Mouse (Mus musculus) frontal cortex, adult 2 months (tissue): ENCODE data around the gene Slc41a3. TPM values are rescaled to one million over a fixed set of nuclear protein-coding genes. Genes with fewer than 3 reads are reported as not detected.
"Not testable (repeated sequence)": the region's sequence is repeated elsewhere in the genome, so short reads cannot be mapped to it uniquely, and the experiment has no call there.

ENCODE experiments used
- DNase-seq, 2 experiments: peaks; one replicate each; pipeline ENCODE4 v3.0.0; 2022; ENCODE audit warnings: low spot score in 1 of 2; ENCODE audit errors: extremely low spot score in 1 of 2
- polyA plus RNA-seq: library from polyadenylated mRNA; depleted of rRNA; stranded (reverse); fragments of >200 nt; gene quantifications from 2 replicates; pipeline ENCODE4 v1.2.3, GENCODE M21; 2012

The Slc41a3 gene
- polyA plus RNA-seq, 1 experiment: 6.7 TPM

DNA sequence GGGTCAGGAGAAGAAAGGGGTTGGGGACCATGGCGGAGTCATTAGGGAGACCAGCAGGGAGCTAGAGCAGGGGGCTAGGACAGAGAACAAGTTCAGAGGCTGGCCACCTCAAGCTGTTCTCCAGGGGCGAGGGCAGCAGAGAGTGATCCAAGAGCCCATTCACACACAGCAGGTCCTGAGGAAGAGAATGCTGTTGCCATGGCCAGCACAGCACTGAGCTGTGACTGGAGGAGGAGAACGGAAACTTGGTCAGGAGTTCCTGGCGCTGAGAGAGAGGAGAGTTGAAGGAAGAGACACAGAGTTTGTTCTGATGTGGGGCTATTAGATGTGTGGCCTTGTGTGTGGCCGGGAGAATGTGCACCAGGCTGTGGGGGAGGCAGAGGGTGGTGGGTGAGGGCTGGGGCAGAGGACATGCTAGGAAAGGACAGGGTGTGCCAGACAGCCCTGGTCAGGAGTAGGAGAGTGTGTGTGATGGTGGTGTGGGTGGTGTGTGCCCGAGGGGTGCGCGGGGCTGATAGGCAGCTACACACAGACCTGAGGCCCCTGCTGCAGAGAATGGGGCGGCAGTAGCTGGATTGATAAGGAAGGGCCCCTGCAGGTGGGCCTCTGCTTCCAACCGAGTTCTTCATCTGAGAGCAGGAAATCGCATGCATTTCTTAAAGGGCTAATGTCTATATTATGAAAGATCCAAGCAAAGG lies 18.4 kb downstream of the Slc41a3 start:
- DNase-seq: no peak

DNA sequence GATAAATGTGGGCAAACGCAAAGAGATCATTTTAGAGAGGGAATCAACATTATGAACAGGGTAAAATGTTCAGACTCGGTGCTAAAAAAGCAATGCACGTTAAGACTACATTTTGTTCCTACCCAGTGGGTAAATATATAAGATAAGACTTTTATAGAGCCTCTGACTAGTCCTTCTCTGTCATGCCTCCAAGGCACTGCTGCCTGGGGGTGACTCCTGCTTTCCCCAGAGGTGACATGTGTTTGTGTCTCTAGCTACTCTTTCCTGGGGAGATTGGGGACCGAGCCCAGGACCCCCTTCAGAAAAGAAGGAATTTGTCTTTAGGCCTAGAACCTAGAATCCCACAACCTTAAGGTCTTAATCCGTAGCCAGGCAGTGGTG lies 18.9 kb downstream of the Slc41a3 start:
- no peak for DNase-seq

DNA sequence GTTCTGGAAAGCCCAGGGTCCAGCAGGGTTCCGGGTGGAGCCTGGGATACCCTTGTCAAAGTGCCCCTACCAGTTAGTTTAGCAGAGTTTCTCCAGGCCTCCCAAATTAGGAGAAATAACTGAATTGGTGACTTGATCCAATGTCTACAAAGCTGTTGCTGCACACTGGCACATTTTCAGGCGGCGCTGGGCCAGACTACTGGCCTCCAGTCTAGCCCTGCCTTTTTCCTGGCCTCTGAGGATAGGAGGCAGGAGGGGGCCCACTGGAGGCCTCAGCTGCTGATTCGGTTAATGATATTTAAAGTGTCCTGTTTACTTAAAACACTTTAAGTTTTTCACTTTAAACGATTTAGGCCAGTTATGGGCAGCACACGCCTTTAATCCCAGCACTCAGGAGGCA lies 19.7 kb downstream of the Slc41a3 start:
- peak in 1 of 2 experiments; percentile 21 for DNase-seq

DNA sequence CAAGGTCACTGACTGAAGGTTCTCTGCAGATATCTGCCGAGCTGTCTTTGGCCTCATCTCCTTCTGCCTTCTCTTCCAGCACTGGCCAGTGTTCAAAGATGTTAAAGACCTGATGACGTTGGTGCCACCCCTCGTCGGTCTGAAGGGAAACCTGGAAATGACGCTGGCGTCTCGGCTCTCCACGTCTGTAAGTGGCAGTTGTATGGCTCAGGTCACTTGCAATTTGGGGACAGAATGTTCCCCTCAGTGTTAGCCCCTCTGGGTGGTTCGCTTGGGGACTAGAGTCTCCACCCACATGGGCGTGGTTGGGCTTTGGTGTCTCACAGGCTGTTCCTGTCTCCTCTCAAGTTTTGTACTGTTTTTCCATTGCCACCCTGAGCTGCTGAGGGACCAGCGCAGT lies 20.2 kb downstream of the Slc41a3 start:
- DNase-seq: no peak

DNA sequence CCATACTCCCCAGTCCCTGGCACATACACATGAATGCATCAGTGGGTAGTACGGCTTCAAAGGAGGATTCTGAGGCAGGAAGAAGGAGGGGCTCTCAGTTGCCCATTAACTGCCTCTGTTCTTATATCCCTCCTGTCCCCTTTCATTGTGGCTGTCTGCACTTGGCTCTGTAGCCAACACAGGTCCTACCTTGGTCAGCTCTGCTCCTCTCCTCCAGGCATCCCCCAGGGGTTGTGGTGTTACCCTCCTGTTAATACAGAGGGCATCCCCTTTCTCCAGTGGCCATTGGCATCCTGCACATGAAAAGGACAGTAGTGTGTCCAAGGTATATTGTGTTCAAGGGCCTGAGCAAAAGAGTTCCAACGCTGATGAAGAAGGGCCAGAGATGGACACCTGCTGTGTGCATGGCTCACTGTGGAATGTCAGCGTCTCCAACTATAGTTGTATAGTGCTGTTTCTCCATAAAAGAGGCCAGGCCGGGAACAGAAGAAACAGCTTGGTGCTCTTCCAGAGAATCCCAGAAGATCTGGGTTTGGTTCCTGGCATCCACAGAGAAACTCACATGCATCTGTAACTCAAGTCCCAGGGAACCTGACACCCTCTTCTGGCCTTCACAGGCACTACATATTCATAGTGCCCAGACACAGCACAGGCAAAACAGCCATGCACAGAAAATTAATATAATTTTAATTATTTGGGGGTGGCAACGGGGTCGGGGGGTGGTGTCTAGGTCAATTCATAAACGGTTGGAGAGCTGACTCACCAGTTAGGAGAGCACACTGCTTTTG lies 20.9 kb downstream of the Slc41a3 start:
- DNase-seq: no peak

DNA sequence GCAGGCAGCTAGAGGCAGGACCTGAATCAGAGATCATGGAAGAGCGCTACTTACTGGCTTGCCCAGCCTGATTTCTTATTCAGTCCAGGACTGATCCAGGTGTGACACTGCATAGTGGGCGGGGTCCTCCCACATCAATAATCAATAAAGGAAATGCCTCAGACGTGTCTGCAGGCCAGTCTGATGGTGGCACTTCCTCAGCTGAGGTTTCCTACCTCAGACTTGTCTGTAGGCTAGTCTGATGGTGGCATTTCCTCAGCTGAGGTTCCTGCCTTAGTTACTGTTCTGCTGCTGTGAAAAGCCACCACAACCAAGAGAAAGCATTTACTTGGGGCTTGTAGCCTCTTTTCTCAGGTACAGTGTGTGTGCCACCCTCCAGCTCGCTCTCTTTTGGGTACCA lies 23.0 kb downstream of the Slc41a3 start:
- no peak for DNase-seq

DNA sequence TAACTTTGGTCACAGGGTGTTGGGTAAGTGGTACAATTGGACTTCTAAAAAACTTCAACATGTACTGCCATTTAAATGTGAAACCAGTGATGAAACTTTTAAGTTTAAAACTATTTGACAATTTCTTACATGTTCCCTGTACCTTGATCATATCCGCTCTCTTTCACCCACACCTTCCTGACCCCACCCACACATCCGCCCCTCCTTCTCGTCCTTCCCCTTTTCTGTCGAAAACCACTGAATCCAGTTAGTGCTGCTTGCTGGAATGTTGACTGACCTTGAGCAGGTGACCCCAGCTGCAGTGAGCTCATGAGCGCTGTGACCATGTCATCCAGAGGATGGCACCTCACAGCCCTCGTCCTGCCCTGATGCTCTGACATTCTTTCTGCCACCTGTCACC lies 25.0 kb downstream of the Slc41a3 start:
- no peak for DNase-seq

DNA sequence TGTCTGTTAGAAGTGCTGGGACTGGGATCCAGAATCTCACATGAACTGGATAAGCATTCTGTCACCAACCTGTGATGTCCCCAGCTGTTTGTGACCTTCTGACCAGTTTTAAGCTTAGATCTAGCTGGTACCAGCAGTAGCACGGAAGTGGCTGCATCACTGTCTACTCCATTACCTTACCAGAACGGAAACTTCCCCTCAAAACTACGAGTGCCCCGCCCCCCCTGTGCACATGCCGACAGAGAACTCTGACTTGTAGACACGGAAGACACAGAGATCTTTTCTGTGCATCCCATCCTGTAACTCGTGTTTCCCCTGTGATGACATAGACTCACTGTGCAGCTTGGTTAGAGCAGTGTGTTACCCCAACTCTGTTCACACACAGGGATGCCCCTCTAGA lies 25.9 kb downstream of the Slc41a3 start:
- DNase-seq: no peak

DNA sequence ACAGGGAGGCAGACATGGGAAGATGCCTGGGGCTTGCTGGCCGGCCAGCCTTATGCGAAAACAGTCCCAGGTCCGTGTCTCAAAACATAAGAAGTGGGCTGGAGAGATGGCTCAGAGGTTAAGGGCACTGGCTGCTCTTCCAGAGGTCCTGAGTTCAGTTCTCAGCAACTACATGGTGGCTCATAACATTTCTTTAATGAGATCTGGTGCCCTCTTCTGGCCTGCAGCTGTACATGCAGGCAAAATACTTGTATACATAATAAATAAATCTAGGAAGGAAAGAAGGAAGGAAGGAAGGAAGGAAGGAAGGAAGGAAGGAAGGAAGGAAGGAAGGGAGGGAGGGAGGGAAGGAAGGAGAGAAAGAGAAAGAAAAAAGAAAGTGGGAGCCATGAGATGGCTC lies 28.0 kb downstream of the Slc41a3 start:
- not testable (repeated sequence) for DNase-seq

DNA sequence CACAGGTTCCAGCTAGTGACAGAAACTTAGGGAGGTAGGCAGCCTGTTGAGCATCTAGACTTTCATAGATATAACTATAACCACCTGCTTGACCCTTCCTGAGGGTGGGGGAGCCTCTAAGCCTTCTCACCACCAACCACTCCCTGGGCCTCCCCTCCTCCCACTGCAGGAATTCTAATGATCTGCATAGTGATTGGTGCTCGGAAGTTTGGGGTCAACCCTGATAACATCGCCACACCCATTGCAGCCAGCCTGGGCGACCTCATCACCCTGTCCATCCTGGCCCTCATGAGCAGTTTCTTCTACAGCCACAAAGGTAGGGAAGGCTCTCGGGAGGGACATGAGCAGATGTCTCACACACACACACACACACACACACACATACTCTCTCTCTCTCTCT lies 30.6 kb downstream of the Slc41a3 start:
- no peak for DNase-seq

DNA sequence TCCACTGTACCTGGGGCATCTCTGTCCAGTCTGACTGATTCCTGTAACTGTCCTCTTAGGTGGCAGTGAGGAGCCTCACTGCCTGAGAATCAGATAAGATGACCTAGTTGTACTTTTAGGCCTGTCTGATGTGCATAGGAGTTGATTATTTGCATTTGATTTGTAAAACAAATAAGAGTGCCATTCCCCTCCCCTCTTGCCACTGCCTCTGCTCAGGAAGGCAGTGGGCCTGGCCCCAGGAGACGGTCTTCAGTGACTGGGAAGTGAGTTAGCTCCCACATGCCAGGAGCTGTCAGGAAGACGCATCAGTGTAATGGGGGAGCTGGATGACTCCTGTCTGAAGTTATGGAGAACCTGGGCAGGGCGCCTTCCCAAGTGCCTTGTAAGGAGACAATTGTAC lies 31.1 kb downstream of the Slc41a3 start:
- no peak for DNase-seq

DNA sequence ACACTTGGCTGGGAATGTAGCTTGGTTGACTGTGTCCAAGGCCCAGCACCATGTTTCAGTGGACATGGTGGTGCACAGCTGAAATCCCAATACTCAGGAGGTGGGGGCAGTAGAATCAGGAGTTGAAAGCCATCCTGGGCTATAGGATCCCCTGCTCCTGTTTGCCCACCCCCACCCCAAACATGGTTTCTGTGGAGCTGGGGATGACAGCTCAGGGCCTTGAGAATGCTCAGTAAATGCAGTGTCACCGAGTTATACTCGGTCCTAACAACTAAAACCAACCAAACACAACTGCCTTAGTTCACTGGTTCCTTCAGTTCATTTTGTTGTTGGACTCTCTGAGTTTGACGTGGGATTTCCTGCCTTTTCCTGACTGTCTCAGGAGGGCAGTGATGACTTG lies 38.5 kb downstream of the Slc41a3 start:
- DNase-seq: no peak

DNA sequence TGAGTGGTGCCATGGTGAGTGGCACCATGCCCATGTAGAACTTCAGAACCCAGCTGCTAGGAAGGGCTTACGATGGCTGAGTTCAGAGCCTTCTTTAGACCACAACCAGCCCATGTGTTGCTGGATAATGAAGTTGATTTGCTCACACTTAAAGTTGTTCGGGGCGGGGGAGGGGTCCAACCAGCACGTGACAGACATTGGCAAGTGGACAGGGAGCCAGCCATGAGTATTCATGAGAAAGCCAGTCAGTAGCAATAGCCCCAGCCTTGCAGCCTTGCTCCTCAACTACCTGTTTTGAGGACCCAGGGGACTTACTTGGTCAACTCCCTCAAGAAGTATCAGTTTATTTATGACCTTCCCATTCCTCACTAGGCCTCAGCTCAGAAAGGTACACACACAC lies 40.4 kb downstream of the Slc41a3 start:
- no peak for DNase-seq

DNA sequence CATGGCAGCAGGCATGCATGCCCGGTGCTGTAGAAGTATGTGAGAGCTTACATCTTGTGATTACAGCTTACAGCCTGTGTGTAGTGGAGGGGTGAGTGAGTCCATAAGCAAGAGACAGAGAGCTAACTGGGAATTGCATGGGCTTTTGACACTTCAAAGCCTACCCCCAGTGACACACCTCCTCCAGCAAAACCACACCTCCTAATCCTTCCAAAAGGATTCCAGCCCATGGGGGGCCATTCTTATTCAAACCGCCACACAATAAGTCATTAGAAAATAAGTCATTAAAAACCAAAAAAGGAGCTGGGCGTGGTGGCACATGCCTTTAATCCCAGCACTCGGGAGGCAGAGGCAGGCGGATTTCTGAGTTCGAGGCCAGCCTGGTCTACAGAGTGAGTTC lies 43.9 kb downstream of the Slc41a3 start:
- no peak for DNase-seq

DNA sequence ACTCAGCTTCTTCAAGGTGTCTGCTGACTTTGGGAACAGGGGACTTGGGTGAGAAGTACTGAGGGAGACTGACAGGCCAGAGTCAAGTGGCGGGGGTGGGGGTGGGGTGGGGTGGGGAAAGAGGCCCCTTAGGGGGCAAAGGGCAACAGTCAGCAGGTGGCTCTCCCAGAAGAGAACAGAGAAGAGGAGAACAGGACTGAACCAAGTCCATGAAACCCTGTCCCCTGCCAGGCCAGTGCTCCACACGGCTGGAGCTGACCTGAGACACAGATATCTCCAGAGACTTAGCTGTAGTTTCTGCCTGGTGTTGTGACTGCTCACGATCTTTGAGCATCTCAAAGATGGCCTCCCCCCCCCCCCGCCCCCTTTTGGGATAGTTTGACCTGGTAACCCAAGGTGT lies 44.8 kb downstream of the Slc41a3 start:
- DNase-seq: no peak

DNA sequence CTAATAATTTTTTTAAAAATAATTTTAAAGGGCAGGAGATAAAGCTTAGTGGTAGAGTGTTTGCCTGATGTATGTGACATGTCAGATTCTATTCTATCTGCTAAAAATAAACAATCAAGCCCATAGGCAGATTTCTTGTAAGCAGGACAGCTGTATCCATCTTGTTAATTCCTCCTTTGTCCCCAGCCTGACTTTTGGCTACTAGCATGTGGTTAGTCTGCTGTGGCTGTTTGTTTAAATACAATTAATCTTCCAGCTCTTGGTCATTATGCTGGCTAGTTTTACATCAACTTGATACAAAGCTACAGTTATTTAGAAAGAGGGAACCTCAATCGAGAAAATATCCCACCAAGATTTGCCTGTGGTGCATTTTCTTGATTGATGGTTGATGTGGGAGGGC lies 46.1 kb downstream of the Slc41a3 start:
- no peak for DNase-seq

DNA sequence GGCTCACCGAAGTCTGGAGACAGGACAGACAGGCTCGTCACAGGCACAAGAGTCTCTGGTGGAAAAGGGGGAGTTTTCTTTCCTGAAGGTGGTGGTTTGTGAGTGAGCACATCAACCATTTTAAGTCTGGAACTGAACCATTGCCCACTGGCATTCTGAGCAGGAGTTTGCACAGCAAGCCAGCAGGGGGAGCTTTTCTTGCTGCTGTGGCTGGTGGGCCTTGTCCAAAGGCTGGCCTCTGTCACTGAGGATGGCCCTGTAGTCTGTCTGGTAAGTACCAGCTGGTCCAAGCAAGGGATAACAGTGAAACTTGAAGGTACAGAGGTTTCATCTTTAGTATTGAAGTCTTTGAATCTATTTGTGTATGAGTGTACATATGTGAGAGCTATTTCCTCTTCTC lies 49.2 kb downstream of the Slc41a3 start:
- DNase-seq: peak in 1 of 2 experiments; percentile 56

DNA sequence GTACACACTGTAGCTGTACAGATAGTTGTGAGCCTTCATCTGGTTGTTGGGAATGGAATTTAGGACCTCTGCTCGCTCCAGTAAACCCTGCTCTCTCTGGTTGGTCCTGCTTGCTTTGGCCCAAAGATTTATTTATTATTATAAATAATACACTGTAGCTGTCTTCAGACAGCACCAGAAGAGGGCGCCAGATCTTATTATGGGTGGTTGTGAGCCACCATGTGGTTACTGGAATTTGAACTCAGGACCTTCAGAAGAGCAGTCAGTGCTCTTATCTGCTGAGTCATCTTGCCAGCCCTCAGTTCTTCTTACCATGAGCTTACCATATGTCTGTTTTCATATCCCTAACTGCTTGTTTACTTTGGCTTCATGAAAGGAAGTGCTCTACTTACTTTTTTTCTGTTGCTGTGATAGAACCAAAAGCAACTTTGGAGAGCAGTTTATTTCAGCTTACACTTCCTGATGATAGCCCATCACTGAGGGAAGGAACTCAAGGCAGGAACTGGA lies 51.9 kb downstream of the Slc41a3 start:
- peak in 1 of 2 experiments; percentile 33 for DNase-seq

DNA sequence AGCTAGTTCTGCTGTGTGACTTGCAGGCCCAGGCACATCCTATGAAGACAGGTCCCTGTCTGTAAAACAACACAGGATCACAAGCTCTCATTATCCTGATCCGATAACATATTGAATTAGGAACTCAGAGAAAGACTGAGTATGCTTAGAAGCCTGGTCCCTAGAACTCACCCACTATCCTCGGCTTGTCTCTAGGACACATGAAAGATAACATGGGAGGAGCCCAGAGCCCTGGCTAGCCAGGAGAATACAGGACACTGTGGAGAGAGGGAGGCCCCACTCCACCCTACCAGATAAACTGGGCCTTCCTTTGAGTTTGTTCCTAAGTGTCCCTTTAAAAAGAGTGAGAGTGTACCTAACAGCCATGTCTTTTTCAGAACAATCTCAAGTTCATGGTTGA lies 55.4 kb downstream of the Slc41a3 start:
- no peak for DNase-seq

DNA sequence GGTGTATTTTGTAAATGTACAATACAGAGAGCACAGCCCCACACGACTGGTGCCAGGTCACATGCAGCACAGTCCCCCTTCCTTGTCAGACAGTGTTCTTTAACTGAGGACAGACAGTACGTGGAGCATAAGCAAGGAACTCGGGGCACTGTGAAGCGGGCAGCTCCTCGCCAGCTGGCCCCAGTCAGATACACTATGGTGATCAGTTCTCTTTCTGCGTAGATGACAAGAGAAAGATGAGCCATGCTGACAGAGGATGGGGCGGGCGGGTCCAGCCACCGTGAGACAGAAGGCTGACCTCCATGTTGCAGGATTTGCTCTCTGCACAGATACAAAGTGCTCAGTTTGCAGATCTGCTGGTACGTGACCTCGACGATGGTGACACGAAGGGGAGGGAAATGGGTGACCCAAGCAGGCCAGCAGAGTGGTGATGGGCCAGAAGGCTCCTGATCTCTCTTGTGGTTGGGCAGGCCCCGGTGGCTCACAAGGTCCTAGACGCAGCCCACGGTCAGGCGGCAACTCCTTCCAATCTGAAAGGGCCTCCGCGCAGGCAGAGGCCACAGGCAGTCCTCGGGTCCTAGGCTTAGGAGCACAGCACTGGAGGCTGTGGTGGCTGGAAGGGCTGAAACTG lies 56.0 kb downstream of the Slc41a3 start:
- no peak for DNase-seq

DNA sequence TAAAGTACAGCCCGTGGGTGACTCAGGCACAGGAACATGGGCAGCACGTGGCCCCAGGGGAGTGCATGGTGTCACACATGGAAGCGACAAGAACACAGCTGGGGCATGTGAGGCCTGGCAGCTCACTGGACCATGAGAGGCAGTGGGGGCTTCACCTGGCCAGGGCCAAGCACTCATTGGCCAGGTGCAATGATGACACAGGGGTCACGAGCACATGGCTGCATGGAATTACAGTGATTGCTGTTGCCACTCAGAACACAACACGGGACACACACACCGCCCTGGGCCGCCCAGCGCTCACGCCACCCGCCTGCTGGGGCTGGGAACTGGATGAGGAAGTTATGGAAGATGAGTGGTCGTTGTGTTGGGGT lies 56.5 kb downstream of the Slc41a3 start:
- no peak for DNase-seq

DNA sequence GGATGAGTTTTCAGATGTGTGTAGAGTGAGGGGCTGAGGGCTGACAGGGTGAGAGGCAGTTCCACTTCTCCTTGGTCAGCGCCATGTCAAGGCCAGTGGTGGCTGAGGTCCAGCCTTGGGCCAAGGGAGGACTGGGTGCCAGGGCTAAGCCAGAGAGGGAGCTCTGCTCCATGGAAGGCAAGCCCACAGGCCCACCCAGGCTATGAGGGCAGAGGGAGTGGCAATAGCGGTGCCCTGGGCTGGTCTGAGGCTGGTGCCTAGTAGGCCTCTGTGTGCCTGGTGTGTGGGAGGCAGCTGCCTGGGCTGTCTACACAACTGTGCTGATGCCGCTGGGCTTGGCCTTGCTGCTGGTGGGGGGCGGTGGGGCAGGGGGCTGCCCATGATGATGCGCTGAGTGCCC lies 57.6 kb downstream of the Slc41a3 start:
- DNase-seq: no peak
